In the genomic region with DNA sequence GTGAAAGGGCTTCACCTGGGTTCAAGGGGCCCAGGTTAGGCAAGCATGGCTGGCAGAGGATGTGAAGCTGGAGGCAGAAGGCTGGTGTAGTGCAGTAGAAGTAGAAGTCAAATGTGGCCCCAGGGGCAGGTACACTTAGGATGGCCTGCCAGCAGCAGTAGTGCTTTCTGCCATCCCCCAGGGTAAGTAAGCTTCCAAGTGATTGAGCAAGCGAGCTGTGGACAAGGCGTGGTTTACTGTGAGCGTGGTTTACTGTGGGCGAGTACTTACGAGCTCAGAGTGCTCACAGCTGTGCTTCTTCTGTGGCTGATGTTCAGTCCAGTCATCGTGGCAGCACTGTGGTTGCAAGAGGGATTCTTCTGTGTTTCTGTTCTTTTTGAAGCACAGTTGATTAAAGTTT, we compare ENCODE assay signal across 10 mouse cellular contexts.
DNase-seq lines count a peak whose midpoint lies in the region; ATAC-seq and TF ChIP-seq lines count a peak whose summit lies in the region.
"Had no signal": no experiment of that assay in that cellular context is flagged by ENCODE, and none has a peak within 500 bp of the region (broad histone marks: within the 10 kb centered on the region; RNA-seq: fewer than 3 reads in every experiment).

No protein-coding gene starts in this region.

- TF ChIP-seq CTCF in lung, adult 2 months (IDR thresholded peaks at IDR 0.05; ENCODE audit: insufficient read depth, low read length) = no peak

- ATAC-seq in hematopoietic stem cell, adult 5-6 weeks (replicated peaks in 1 of 2; ENCODE audit: insufficient read depth in 1 of 2, low FRiP score in 2 of 2, low TSS enrichment in 1 of 2, low read depth in 1 of 2, poor library complexity in 2 of 2, severe bottlenecking in 2 of 2) = peak; percentile 60 to 73
- no peak for ATAC-seq in midbrain, embryonic 15.5 days (replicated peaks)
- ATAC-seq: forebrain, embryonic 14.5 days had no signal

- no peak overlapping the region for H3K4me2 ChIP-seq in midbrain, embryonic 15.5 days

- H3K4me1 ChIP-seq in lung, adult 2 months (ENCODE audit: control insufficient read depth, insufficient read depth, low read length) = peaks cover 17% of the 10 kb centered on the region
- H3K4me1 ChIP-seq in midbrain, embryonic 15.5 days = peaks cover 33% of the 10 kb centered on the region

- H3K9ac ChIP-seq in midbrain, embryonic 15.5 days = no peak overlapping the region

- no peak overlapping the region for H3K27ac ChIP-seq in midbrain, embryonic 15.5 days

- peak; percentile 70 to 78 for DNase-seq in lung, adult 18-20 months
- no peak for DNase-seq in lung, adult 2 months
- DNase-seq in adrenal gland, postnatal 36 days = peak; percentile 37 to 54
- DNase-seq in skeletal muscle tissue, adult 2 months (ENCODE audit: low read depth, low spot score) = peak; percentile 70
- no peak for DNase-seq in layer of hippocampus, adult 8-10 months (ENCODE audit: low spot score in 2 of 2)
- DNase-seq: cerebellum, postnatal 14 days; left cerebral cortex, postnatal 4 days had no signal

- no peaks in the 10 kb centered on the region for H3K9me3 ChIP-seq in midbrain, embryonic 15.5 days

- no peaks in the 10 kb centered on the region for H3K27me3 ChIP-seq in midbrain, embryonic 15.5 days (replicated peaks)

- no peak for TF ChIP-seq POLR2A in lung, adult 2 months (IDR thresholded peaks at IDR 0.05; ENCODE audit: borderline replicate concordance, extremely low read depth, low read depth, low read length)

- H3K36me3 ChIP-seq in midbrain, embryonic 15.5 days (replicated peaks) = no peaks in the 10 kb centered on the region

- H3K4me3 ChIP-seq in lung, adult 2 months (replicated peaks; ENCODE audit: extremely low read depth, low read depth, low read length) = no peak overlapping the region
- no peak overlapping the region for H3K4me3 ChIP-seq in midbrain, embryonic 15.5 days

- 58% methylated on average over 6 of the region's 6 CpGs for WGBS in lung, adult 2 months
- 85% methylated on average over 6 of the region's 6 CpGs for WGBS in midbrain, embryonic 15.5 days

Comparison
In these comparisons a context has a peak if more than half of its experiments do, and no peak if none do; other contexts are left out.
1. DNase-seq: peak in lung, adult 18-20 months (2 of 2), adrenal gland, postnatal 36 days (2 of 2) and skeletal muscle tissue, adult 2 months (single experiment); none in lung, adult 2 months (single experiment) and layer of hippocampus, adult 8-10 months (0 of 2).